Mouse (Mus musculus): Measurements from ENCODE around the gene 4930442H23Rik. TPM values are rescaled to one million over a fixed set of nuclear protein-coding genes. Genes with fewer than 3 reads are reported as not detected.
A peak's percentile ranks its signal among the peaks of the same experiment; 100 is the strongest.

Gene 4930442H23Rik
- polyA plus RNA-seq, 1 experiment, result not detected

GRCm38 (mm10) chr10:81134966-81135681, 48.5 kb downstream of the 4930442H23Rik start, which contains the start of gene Zbtb7a:
Zbtb7a (plus strand) TSS chr10:81135220.
- WGBS, result 2% methylated on average over 41 of the region's 41 CpGs
- H3K4me1 ChIP-seq (ENCODE audit: control insufficient read depth, insufficient read depth, insufficient read length, low read length), result peaks cover 19% of the 10 kb centered on the region
- H3K36me3 ChIP-seq (ENCODE audit: control insufficient read depth, insufficient read depth, low read length), result no peaks in the 10 kb centered on the region
- no peaks in the 10 kb centered on the region for H3K27me3 ChIP-seq (ENCODE audit: control insufficient read depth, insufficient read depth, low read length)
- 0 out of 2 replicates have a peak, but pooled peaks have one; percentile 16 for TF ChIP-seq POLR2A (IDR thresholded peaks at IDR 0.05; ENCODE audit: low read depth, low read length)
- no peak for TF ChIP-seq CTCF (IDR thresholded peaks at IDR 0.05; ENCODE audit: extremely low read depth, insufficient read length, insufficient replicate concordance, low read depth, low read length)
- peak within 1 kb of the TSS; percentile 99 for H3K27ac ChIP-seq (ENCODE audit: insufficient read depth, low read depth, low read length)
- H3K4me3 ChIP-seq (ENCODE audit: low read depth, low read length), result peak within 1 kb of the TSS; percentile 80

- no peaks in the 10 kb centered on the region for H3K27me3 ChIP-seq (ENCODE audit: control insufficient read depth, insufficient read depth, low read length)
- no peaks in the 10 kb centered on the region for H3K36me3 ChIP-seq (ENCODE audit: control insufficient read depth, insufficient read depth, low read length)
- peak overlapping the region; percentile 99 for H3K27ac ChIP-seq (ENCODE audit: insufficient read depth, low read depth, low read length)
- WGBS, result 1% methylated on average over 16 of the region's 16 CpGs
- peaks cover 17% of the 10 kb centered on the region for H3K4me1 ChIP-seq (ENCODE audit: control insufficient read depth, insufficient read depth, insufficient read length, low read length)
- no peak for TF ChIP-seq CTCF (IDR thresholded peaks at IDR 0.05; ENCODE audit: extremely low read depth, insufficient read length, insufficient replicate concordance, low read depth, low read length)
- TF ChIP-seq POLR2A (IDR thresholded peaks at IDR 0.05; ENCODE audit: low read depth, low read length), result peak; percentile 42; the same call in 1 of the 2 replicates
- peak overlapping the region; percentile 66 for H3K4me3 ChIP-seq (ENCODE audit: low read depth, low read length)
Measured at GRCm38 (mm10) chr10:81134181-81134587, 49.5 kb downstream of the 4930442H23Rik start.

Other genes with a start within 250 kb of the 4930442H23Rik start
- 0.44 and 0.74 TPM in 2 replicates for gene Gng7, start 168.9 kb downstream of the 4930442H23Rik start, polyA plus RNA-seq (2012; rRNA removed)
- 0.32 and 0.38 TPM in 2 replicates for gene Diras1, start 158.2 kb downstream of the 4930442H23Rik start, polyA plus RNA-seq (2012; rRNA removed)
- gene Slc39a3, start 146.4 kb downstream of the 4930442H23Rik start, polyA plus RNA-seq (2012; rRNA removed), result 19.3 and 31.6 TPM in 2 replicates
- 116 and 222 TPM in 2 replicates for gene Sgta, start 123.7 kb downstream of the 4930442H23Rik start, polyA plus RNA-seq (2012; rRNA removed)
- gene Thop1, start 113.8 kb downstream of the 4930442H23Rik start, polyA plus RNA-seq (2012; rRNA removed), result 26.5 and 33.3 TPM in 2 replicates
- 163 and 498 TPM in 2 replicates for gene Creb3l3, start 85.0 kb downstream of the 4930442H23Rik start, polyA plus RNA-seq (2012; rRNA removed)
- 214 and 554 TPM in 2 replicates for gene Map2k2, start 77.9 kb downstream of the 4930442H23Rik start, polyA plus RNA-seq (2012; rRNA removed)
- gene Zbtb7a, start 48.6 kb downstream of the 4930442H23Rik start, polyA plus RNA-seq (2012; rRNA removed), result 94.8 and 187 TPM in 2 replicates
- 29.1 and 53.3 TPM in 2 replicates for gene Pias4, start 15.9 kb downstream of the 4930442H23Rik start, polyA plus RNA-seq (2012; rRNA removed)
- gene Eef2, start 7.2 kb downstream of the 4930442H23Rik start, polyA plus RNA-seq (2012; rRNA removed), result 755 and 1,606 TPM in 2 replicates
- gene Dapk3, start 844 bp downstream of the 4930442H23Rik start, polyA plus RNA-seq (2012; rRNA removed), result 102 and 228 TPM in 2 replicates
- not detected in 2 replicates for gene Nmrk2, start 18.2 kb upstream of the 4930442H23Rik start, polyA plus RNA-seq (2012; rRNA removed)
- 0.53 and 0.60 TPM in 2 replicates for gene Atcay, start 47.0 kb upstream of the 4930442H23Rik start, polyA plus RNA-seq (2012; rRNA removed)
- 4.9 and 14.2 TPM in 2 replicates for gene Zfr2, start 49.3 kb upstream of the 4930442H23Rik start, polyA plus RNA-seq (2012; rRNA removed)
- gene Matk, start 69.1 kb upstream of the 4930442H23Rik start, polyA plus RNA-seq (2012; rRNA removed), result 6.8 and 13.0 TPM in 2 replicates
- gene Mrpl54, start 83.1 kb upstream of the 4930442H23Rik start, polyA plus RNA-seq (2012; rRNA removed), result 104 and 169 TPM in 2 replicates
- gene Apba3, start 83.1 kb upstream of the 4930442H23Rik start, polyA plus RNA-seq (2012; rRNA removed), result 100 and 207 TPM in 2 replicates
- 124 and 239 TPM in 2 replicates for gene Tjp3, start 107.7 kb upstream of the 4930442H23Rik start, polyA plus RNA-seq (2012; rRNA removed)
- 26.1 and 50.8 TPM in 2 replicates for gene Pip5k1c, start 109.1 kb upstream of the 4930442H23Rik start, polyA plus RNA-seq (2012; rRNA removed)
- 16.6 and 29.2 TPM in 2 replicates for gene Cactin, start 137.3 kb upstream of the 4930442H23Rik start, polyA plus RNA-seq (2012; rRNA removed)
- 10.0 and 10.2 TPM in 2 replicates for gene Tbxa2r, start 144.9 kb upstream of the 4930442H23Rik start, polyA plus RNA-seq (2012; rRNA removed)
- gene Gipc3, start 159.4 kb upstream of the 4930442H23Rik start, polyA plus RNA-seq (2012; rRNA removed), result 0.67 and 1.2 TPM in 2 replicates
- 86.8 and 196 TPM in 2 replicates for gene Hmg20b, start 166.6 kb upstream of the 4930442H23Rik start, polyA plus RNA-seq (2012; rRNA removed)
- 14.6 and 22.7 TPM in 2 replicates for gene Mfsd12, start 173.6 kb upstream of the 4930442H23Rik start, polyA plus RNA-seq (2012; rRNA removed)
- 7.4 and 20.5 TPM in 2 replicates for gene 4930404N11Rik, start 182.0 kb upstream of the 4930442H23Rik start, polyA plus RNA-seq (2012; rRNA removed)
- gene Fzr1, start 194.7 kb upstream of the 4930442H23Rik start, polyA plus RNA-seq (2012; rRNA removed), result 70.5 and 132 TPM in 2 replicates
- gene Dohh, start 200.6 kb upstream of the 4930442H23Rik start, polyA plus RNA-seq (2012; rRNA removed), result 86.8 and 113 TPM in 2 replicates
- gene Gm48551, start 200.6 kb upstream of the 4930442H23Rik start, polyA plus RNA-seq (2012; rRNA removed), result 1.8 and 4.8 TPM in 2 replicates
- 2.9 and 5.0 TPM in 2 replicates for gene Gm48552, start 205.2 kb upstream of the 4930442H23Rik start, polyA plus RNA-seq (2012; rRNA removed)
- 2,702 and 6,898 TPM in 2 replicates for gene Smim24, start 209.2 kb upstream of the 4930442H23Rik start, polyA plus RNA-seq (2012; rRNA removed)